Mouse (Mus musculus): Measurements from ENCODE around the gene Gm12248. TPM values are rescaled to one million over a fixed set of nuclear protein-coding genes. Genes with fewer than 3 reads are reported as not detected.

The Gm12248 gene
- polyA plus RNA-seq, 1 experiment = 0.19 TPM

GRCm38 (mm10) chr11:58042861-58043431, 50.0 kb downstream of the Gm12248 start:
- peaks cover 33% of the 10 kb centered on the region for H3K36me3 ChIP-seq (ENCODE audit: control insufficient read depth, insufficient read depth)
- H3K27me3 ChIP-seq (ENCODE audit: control insufficient read depth, insufficient read depth, insufficient read length) = no peaks in the 10 kb centered on the region
- H3K4me3 ChIP-seq = no peak overlapping the region
- H3K4me2 ChIP-seq (ENCODE audit: low read depth) = no peak overlapping the region
- H3ac ChIP-seq (ENCODE audit: control insufficient read depth, insufficient read length) = no peak overlapping the region
- peaks cover 61% of the 10 kb centered on the region for H3K79me2 ChIP-seq (ENCODE audit: control insufficient read depth, insufficient read depth)
- TF ChIP-seq POLR2A (IDR thresholded peaks at IDR 0.05; ENCODE audit: insufficient read length, low read depth) = no peak
- TF ChIP-seq POLR2AphosphoS2 (IDR thresholded peaks at IDR 0.05; ENCODE audit: insufficient read length, low read depth) = no peak
- TF ChIP-seq SRF (IDR thresholded peaks at IDR 0.05; ENCODE audit: control insufficient read depth, insufficient read length, low read depth) = no peak
- no peak for TF ChIP-seq MYOG (IDR thresholded peaks at IDR 0.05; ENCODE audit: control insufficient read depth in 1 of 3, insufficient read depth in 1 of 3, insufficient read length in 2 of 3, low read depth in 2 of 3)
- no peak for TF ChIP-seq TCF3 (IDR thresholded peaks at IDR 0.05; ENCODE audit: insufficient read length, low read depth)
- no peak for TF ChIP-seq MYOD1 (IDR thresholded peaks at IDR 0.05; ENCODE audit: control insufficient read depth in 1 of 3, insufficient read length in 2 of 3, low read depth in 2 of 3)
- TF ChIP-seq TCF12 (IDR thresholded peaks at IDR 0.05; ENCODE audit: insufficient read depth, poor library complexity, severe bottlenecking) = no peak
- TF ChIP-seq USF1 (IDR thresholded peaks at IDR 0.05; ENCODE audit: low read depth) = no peak

GRCm38 (mm10) chr11:58039027-58039426, 53.9 kb downstream of the Gm12248 start:
- no peak overlapping the region for H3K4me2 ChIP-seq (ENCODE audit: low read depth)
- H3ac ChIP-seq (ENCODE audit: control insufficient read depth, insufficient read length) = no peak overlapping the region
- TF ChIP-seq CEBPB (IDR thresholded peaks at IDR 0.05; ENCODE audit: insufficient read depth, poor library complexity, severe bottlenecking) (no peak), TCF12 (IDR thresholded peaks at IDR 0.05; ENCODE audit: insufficient read depth, poor library complexity, severe bottlenecking) (no peak), MYOG (IDR thresholded peaks at IDR 0.05; ENCODE audit: control insufficient read depth in 1 of 3, insufficient read depth in 1 of 3, insufficient read length in 2 of 3, low read depth in 2 of 3) (no peak), POLR2A (IDR thresholded peaks at IDR 0.05; ENCODE audit: insufficient read length, low read depth) (no peak), REST (IDR thresholded peaks at IDR 0.05; ENCODE audit: insufficient read depth, insufficient read length) (no peak), E2F4 (IDR thresholded peaks at IDR 0.05; ENCODE audit: insufficient read depth) (no peak), TCF3 (IDR thresholded peaks at IDR 0.05; ENCODE audit: insufficient read length, low read depth) (no peak), MYOD1 (IDR thresholded peaks at IDR 0.05; ENCODE audit: control insufficient read depth in 1 of 3, insufficient read length in 2 of 3, low read depth in 2 of 3) (no peak), SRF (IDR thresholded peaks at IDR 0.05; ENCODE audit: control insufficient read depth, insufficient read length, low read depth) (no peak), MAX (IDR thresholded peaks at IDR 0.05; ENCODE audit: low read depth) (no peak), USF1 (IDR thresholded peaks at IDR 0.05; ENCODE audit: low read depth) (no peak), POLR2AphosphoS2 (IDR thresholded peaks at IDR 0.05; ENCODE audit: insufficient read length, low read depth) (no peak)
- no peak overlapping the region for H3K4me3 ChIP-seq
- peaks cover 94% of the 10 kb centered on the region for H3K79me2 ChIP-seq (ENCODE audit: control insufficient read depth, insufficient read depth)
- H3K36me3 ChIP-seq (ENCODE audit: control insufficient read depth, insufficient read depth) = peaks cover 12% of the 10 kb centered on the region
- no peaks in the 10 kb centered on the region for H3K27me3 ChIP-seq (ENCODE audit: control insufficient read depth, insufficient read depth, insufficient read length)

DNA sequence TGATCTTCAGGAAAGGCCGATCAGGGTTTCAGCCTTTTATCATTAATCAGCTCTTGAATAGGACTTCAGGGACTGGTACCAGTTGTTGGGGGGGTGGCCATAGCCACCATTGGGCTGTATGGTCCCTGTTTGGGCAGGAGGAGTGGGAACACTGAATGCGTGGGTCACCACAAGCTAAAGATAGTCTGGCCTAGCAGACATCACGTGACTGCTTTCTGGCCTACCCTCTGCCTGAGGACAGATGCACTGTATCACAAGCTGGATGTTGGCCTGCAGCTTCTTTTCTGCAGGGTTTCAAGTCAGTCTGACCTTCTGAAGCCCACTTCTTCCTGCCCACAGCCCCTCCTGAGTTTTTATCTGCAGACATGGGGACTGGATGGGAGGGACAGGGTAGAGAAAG, 59.3 kb downstream of the Gm12248 start:
- TF ChIP-seq USF1 (IDR thresholded peaks at IDR 0.05; ENCODE audit: low read depth) (peak; percentile 89), TCF12 (IDR thresholded peaks at IDR 0.05; ENCODE audit: insufficient read depth, poor library complexity, severe bottlenecking) (no peak), MYOD1 (IDR thresholded peaks at IDR 0.05; ENCODE audit: control insufficient read depth in 1 of 3, insufficient read length in 2 of 3, low read depth in 2 of 3) (peak in 2 of 3 experiments; percentile 65 to 67), CEBPB (IDR thresholded peaks at IDR 0.05; ENCODE audit: insufficient read depth, poor library complexity, severe bottlenecking) (no peak), POLR2AphosphoS2 (IDR thresholded peaks at IDR 0.05; ENCODE audit: insufficient read length, low read depth) (no peak), MAX (IDR thresholded peaks at IDR 0.05; ENCODE audit: low read depth) (no peak), SRF (IDR thresholded peaks at IDR 0.05; ENCODE audit: control insufficient read depth, insufficient read length, low read depth) (peak; percentile 37), MYOG (IDR thresholded peaks at IDR 0.05; ENCODE audit: control insufficient read depth in 1 of 3, insufficient read depth in 1 of 3, insufficient read length in 2 of 3, low read depth in 2 of 3) (peak; percentile 13 to 84 (median 42)), POLR2A (IDR thresholded peaks at IDR 0.05; ENCODE audit: insufficient read length, low read depth) (no peak)
- peak overlapping the region; percentile 52 for H3K4me2 ChIP-seq (ENCODE audit: low read depth)

GRCm38 (mm10) chr11:58031176-58031575, 61.8 kb downstream of the Gm12248 start:
- no peak overlapping the region for H3K4me2 ChIP-seq (ENCODE audit: low read depth)
- TF ChIP-seq REST (IDR thresholded peaks at IDR 0.05; ENCODE audit: insufficient read depth, insufficient read length) (no peak), TCF12 (IDR thresholded peaks at IDR 0.05; ENCODE audit: insufficient read depth, poor library complexity, severe bottlenecking) (no peak), SRF (IDR thresholded peaks at IDR 0.05; ENCODE audit: control insufficient read depth, insufficient read length, low read depth) (no peak), MAX (IDR thresholded peaks at IDR 0.05; ENCODE audit: low read depth) (no peak), POLR2A (IDR thresholded peaks at IDR 0.05; ENCODE audit: insufficient read length, low read depth) (no peak), E2F4 (IDR thresholded peaks at IDR 0.05; ENCODE audit: insufficient read depth) (no peak), POLR2AphosphoS2 (IDR thresholded peaks at IDR 0.05; ENCODE audit: insufficient read length, low read depth) (no peak), TCF3 (IDR thresholded peaks at IDR 0.05; ENCODE audit: insufficient read length, low read depth) (no peak), MYOD1 (IDR thresholded peaks at IDR 0.05; ENCODE audit: control insufficient read depth in 1 of 3, insufficient read length in 2 of 3, low read depth in 2 of 3) (no peak), USF1 (IDR thresholded peaks at IDR 0.05; ENCODE audit: low read depth) (no peak), CEBPB (IDR thresholded peaks at IDR 0.05; ENCODE audit: insufficient read depth, poor library complexity, severe bottlenecking) (no peak), MYOG (IDR thresholded peaks at IDR 0.05; ENCODE audit: control insufficient read depth in 1 of 3, insufficient read depth in 1 of 3, insufficient read length in 2 of 3, low read depth in 2 of 3) (no peak)
- no peak overlapping the region for H3K4me3 ChIP-seq
- peaks cover 100% of the 10 kb centered on the region for H3K79me2 ChIP-seq (ENCODE audit: control insufficient read depth, insufficient read depth)
- no peaks in the 10 kb centered on the region for H3K36me3 ChIP-seq (ENCODE audit: control insufficient read depth, insufficient read depth)
- no peak overlapping the region for H3ac ChIP-seq (ENCODE audit: control insufficient read depth, insufficient read length)
- H3K27me3 ChIP-seq (ENCODE audit: control insufficient read depth, insufficient read depth, insufficient read length) = no peaks in the 10 kb centered on the region

More for the DNA sequence above, 59.3 kb downstream of the Gm12248 start:
- Histone ChIP-seq H3ac (ENCODE audit: control insufficient read depth, insufficient read length) (no peak overlapping the region), H3K4me3 (no peak overlapping the region), H3K27me3 (ENCODE audit: control insufficient read depth, insufficient read depth, insufficient read length) (no peaks in the 10 kb centered on the region), H3K36me3 (ENCODE audit: control insufficient read depth, insufficient read depth) (no peaks in the 10 kb centered on the region), H3K79me2 (ENCODE audit: control insufficient read depth, insufficient read depth) (peaks cover 98% of the 10 kb centered on the region)
